ENCODE assay signal across 24 mouse cellular contexts in the genomic region with DNA sequence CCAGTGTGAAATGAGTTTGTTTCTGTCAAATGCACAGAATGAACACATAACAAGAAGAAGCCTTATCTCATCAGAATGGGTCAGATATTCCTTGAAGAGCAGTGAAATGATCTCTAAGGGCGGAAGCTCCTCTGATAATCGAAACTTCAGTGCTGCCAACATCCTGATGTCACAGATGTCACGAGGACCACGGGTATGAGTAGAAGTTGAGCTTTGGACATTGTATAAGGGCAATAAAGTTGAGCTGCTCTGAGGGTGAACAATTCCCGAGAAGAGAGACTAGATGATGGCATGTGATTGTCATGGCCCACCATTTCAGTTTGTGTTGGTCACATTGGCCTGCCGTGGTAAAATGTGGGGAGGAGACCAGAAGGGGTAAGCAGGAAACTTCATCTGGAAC. TPM values are rescaled to one million over a fixed set of nuclear protein-coding genes. Genes with fewer than 3 reads are reported as not detected.
DNase-seq lines count a peak whose midpoint lies in the region; ATAC-seq and TF ChIP-seq lines count a peak whose summit lies in the region.
"Had no signal": no experiment of that assay in that cellular context is flagged by ENCODE, and none has a peak within 500 bp of the region (broad histone marks: within the 10 kb centered on the region; RNA-seq: fewer than 3 reads in every experiment).

No protein-coding gene starts in this region.

- no peaks in the 10 kb centered on the region for H3K9me3 ChIP-seq in intestine, embryonic 14.5 days (ENCODE audit: control insufficient read depth, low read length)
- no peaks in the 10 kb centered on the region for H3K9me3 ChIP-seq in intestine, embryonic 15.5 days
- H3K9me3 ChIP-seq in intestine, postnatal 0 days (ENCODE audit: control insufficient read depth), result no peaks in the 10 kb centered on the region
- H3K9me3 ChIP-seq: embryonic facial prominence, embryonic 10.5 days; embryonic facial prominence, embryonic 12.5 days; forebrain, embryonic 13.5 days; forebrain, embryonic 15.5 days; G1E had no signal

- no peak for TF ChIP-seq CTCF in intestine, postnatal 0 days (IDR thresholded peaks at IDR 0.05; ENCODE audit: low read depth)

- no peak overlapping the region for H3K4me2 ChIP-seq in intestine, embryonic 14.5 days (ENCODE audit: low read length)
- no peak overlapping the region for H3K4me2 ChIP-seq in intestine, embryonic 15.5 days (replicated peaks)
- no peak overlapping the region for H3K4me2 ChIP-seq in intestine, postnatal 0 days (replicated peaks; ENCODE audit: low read depth)
- H3K4me2 ChIP-seq: embryonic facial prominence, embryonic 12.5 days; forebrain, embryonic 13.5 days; forebrain, embryonic 15.5 days had no signal

- no peak overlapping the region for H3K27ac ChIP-seq in intestine, embryonic 14.5 days (ENCODE audit: low read depth)
- H3K27ac ChIP-seq in intestine, embryonic 15.5 days, result no peak overlapping the region
- H3K27ac ChIP-seq in intestine, postnatal 0 days (ENCODE audit: low read depth, low read length), result 0 out of 2 replicates have a peak overlapping the region, but pooled peaks have one; percentile 17
- H3K27ac ChIP-seq: embryonic facial prominence, embryonic 10.5 days; embryonic facial prominence, embryonic 12.5 days; forebrain, embryonic 13.5 days; forebrain, embryonic 15.5 days had no signal

- WGBS in intestine, embryonic 14.5 days, result 89% methylated on average over 6 of the region's 6 CpGs
- 79% methylated on average over 6 of the region's 6 CpGs for WGBS in intestine, embryonic 15.5 days
- WGBS in intestine, postnatal 0 days, result 52% methylated on average over 6 of the region's 6 CpGs

- no peak overlapping the region for H3K9ac ChIP-seq in intestine, embryonic 14.5 days (ENCODE audit: low read length)
- H3K9ac ChIP-seq in intestine, embryonic 15.5 days, result no peak overlapping the region
- no peak overlapping the region for H3K9ac ChIP-seq in intestine, postnatal 0 days (ENCODE audit: low read depth, low read length)
- H3K9ac ChIP-seq: embryonic facial prominence, embryonic 12.5 days; forebrain, embryonic 13.5 days; forebrain, embryonic 15.5 days; forebrain, postnatal 0 days had no signal

- H3K4me1 ChIP-seq in intestine, embryonic 14.5 days (replicated peaks; ENCODE audit: control insufficient read depth, insufficient read depth, low read length), result no peaks in the 10 kb centered on the region
- no peaks in the 10 kb centered on the region for H3K4me1 ChIP-seq in intestine, embryonic 15.5 days (replicated peaks)
- no peaks in the 10 kb centered on the region for H3K4me1 ChIP-seq in intestine, postnatal 0 days (replicated peaks; ENCODE audit: control insufficient read depth, insufficient read depth, low read length)
- H3K4me1 ChIP-seq: embryonic facial prominence, embryonic 10.5 days; embryonic facial prominence, embryonic 12.5 days; forebrain, embryonic 13.5 days; forebrain, embryonic 15.5 days had no signal

- no peaks in the 10 kb centered on the region for H3K36me3 ChIP-seq in intestine, embryonic 14.5 days (ENCODE audit: control insufficient read depth, insufficient read depth, low read length)
- no peaks in the 10 kb centered on the region for H3K36me3 ChIP-seq in intestine, embryonic 15.5 days
- H3K36me3 ChIP-seq in intestine, postnatal 0 days (ENCODE audit: control insufficient read depth, insufficient read depth), result no peaks in the 10 kb centered on the region
- H3K36me3 ChIP-seq: embryonic facial prominence, embryonic 10.5 days; embryonic facial prominence, embryonic 12.5 days; forebrain, embryonic 15.5 days; G1E had no signal

- no peaks in the 10 kb centered on the region for H3K27me3 ChIP-seq in intestine, embryonic 14.5 days (replicated peaks; ENCODE audit: control insufficient read depth, insufficient read depth, low read length)
- no peaks in the 10 kb centered on the region for H3K27me3 ChIP-seq in intestine, embryonic 15.5 days (replicated peaks)
- no peaks in the 10 kb centered on the region for H3K27me3 ChIP-seq in intestine, postnatal 0 days (replicated peaks; ENCODE audit: control insufficient read depth, insufficient read depth, low read length)
- H3K27me3 ChIP-seq: CH12.LX; embryonic facial prominence, embryonic 12.5 days; forebrain, embryonic 13.5 days; forebrain, embryonic 15.5 days had no signal

- DNase-seq in intestine, embryonic 14.5 days (ENCODE audit: low spot score), result peak; percentile 45
- DNase-seq in kidney, adult 11 months, result no peak
- DNase-seq in lung, postnatal 14 days, result no peak
- DNase-seq: adrenal gland, adult 2 months; adrenal gland, postnatal 14 days; adrenal gland, postnatal 36 days; B cell, adult 2 months; cerebellum, adult 11-12 months; cerebellum, adult 2 months; cerebellum, adult 9-10 months; cerebellum, postnatal 10 days; cerebellum, postnatal 25 days; forebrain, postnatal 0 days had no signal

- ATAC-seq in intestine, embryonic 14.5 days (replicated peaks; ENCODE audit: low FRiP score, low TSS enrichment, low read depth), result no peak
- ATAC-seq in intestine, embryonic 15.5 days, result no peak
- ATAC-seq in intestine, postnatal 0 days, result peak; percentile 91
- ATAC-seq: CD4-positive, CD25-positive, alpha-beta regulatory T cell, adult 4 months; forebrain, embryonic 13.5 days; forebrain, embryonic 15.5 days; forebrain, postnatal 0 days had no signal

- no peak overlapping the region for H3K4me3 ChIP-seq in intestine, embryonic 14.5 days (ENCODE audit: low read depth, low read length)
- H3K4me3 ChIP-seq in intestine, embryonic 15.5 days (replicated peaks), result no peak overlapping the region
- no peak overlapping the region for H3K4me3 ChIP-seq in intestine, postnatal 0 days (ENCODE audit: low read depth, low read length)
- H3K4me3 ChIP-seq: embryonic facial prominence, embryonic 10.5 days; embryonic facial prominence, embryonic 12.5 days; forebrain, embryonic 13.5 days; forebrain, embryonic 15.5 days had no signal

RNA-seq across cellular contexts. Expression of a gene that starts 5.5 kb away (rescaled TPM):
- 0.31 and 0.39 TPM in 2 replicates for polyA plus RNA-seq in intestine, embryonic 14.5 days (2014; fragmentation: Nextera tagmentation; extraction: Ambion mirVana)
- 0.51 and 0.52 TPM in 2 replicates for polyA plus RNA-seq in intestine, embryonic 15.5 days (2015; fragmentation: Nextera tagmentation; extraction: Ambion mirVana)
- polyA plus RNA-seq in intestine, postnatal 0 days (2015; fragmentation: Nextera tagmentation; extraction: Ambion mirVana), result 8.6 and 10.2 TPM in 2 replicates
- polyA plus RNA-seq: forebrain, embryonic 13.5 days; forebrain, embryonic 15.5 days had no signal

RNA-seq across cellular contexts. Expression of a gene that starts 41.5 kb away (rescaled TPM):
- polyA plus RNA-seq in intestine, embryonic 14.5 days (2014; fragmentation: Nextera tagmentation; extraction: Ambion mirVana), result 0.37 and 0.47 TPM in 2 replicates
- 0.49 and 0.57 TPM in 2 replicates for polyA plus RNA-seq in intestine, embryonic 15.5 days (2015; fragmentation: Nextera tagmentation; extraction: Ambion mirVana)
- 4.4 and 6.4 TPM in 2 replicates for polyA plus RNA-seq in intestine, postnatal 0 days (2015; fragmentation: Nextera tagmentation; extraction: Ambion mirVana)
- polyA plus RNA-seq: cerebellum, adult 2 months; cortical plate, adult 2 months; embryonic facial prominence, embryonic 10.5 days; embryonic facial prominence, embryonic 12.5 days; forebrain, embryonic 11.5 days; forebrain, embryonic 13.5 days; forebrain, embryonic 15.5 days; forebrain, postnatal 0 days; G1E had no signal
